Mouse (Mus musculus) midbrain, embryonic 16.5 days (tissue): ENCODE measurements around the gene Ms4a4d. TPM values are rescaled to one million over a fixed set of nuclear protein-coding genes. Genes with fewer than 3 reads are reported as not detected.
"Not testable (repeated sequence)": the region's sequence is repeated elsewhere in the genome, so short reads cannot be mapped to it uniquely, and the experiment has no call there.

ENCODE experiments used
- ATAC-seq: fragments of 200-750 bp; cut with Nextera tagmentation; 2 replicates; pipeline ENCODE4 v1.8.0; 2017; ENCODE audit warnings: moderate TSS enrichment
- H3K27ac ChIP-seq: fragments of 300-500 bp; sonication (generic); 2 replicates; pipeline ENCODE4 v1.5.1; 2014; ENCODE audit warnings: mild to moderate bottlenecking, low read length, mixed read lengths
- H3K27me3 ChIP-seq: fragments of 300-500 bp; sonication (generic); 2 replicates; pipeline ENCODE4 v1.6.1; 2014; ENCODE audit warnings: low read depth, low read length, mixed read lengths; ENCODE audit not compliant: control insufficient read depth, insufficient read depth
- H3K36me3 ChIP-seq: fragments of 300-500 bp; sonication (generic); 2 replicates; pipeline ENCODE4 v1.6.1; 2014; ENCODE audit warnings: mild to moderate bottlenecking, low read length, moderate library complexity, mixed read lengths; ENCODE audit not compliant: control insufficient read depth, insufficient read depth
- H3K4me1 ChIP-seq: fragments of 300-500 bp; sonication (generic); 2 replicates; pipeline ENCODE4 v1.6.1; 2014; ENCODE audit warnings: mild to moderate bottlenecking, low read length, mixed read lengths; ENCODE audit not compliant: control insufficient read depth, insufficient read depth
- H3K4me2 ChIP-seq: fragments of 300-500 bp; sonication (generic); 2 replicates; pipeline ENCODE4 v1.6.1; 2014; ENCODE audit warnings: mild to moderate bottlenecking, low read length, mixed read lengths
- H3K4me3 ChIP-seq: fragments of 300-500 bp; sonication (generic); 2 replicates; pipeline ENCODE4 v1.5.1; 2014; ENCODE audit warnings: low read depth, mild to moderate bottlenecking, low read length, moderate library complexity, mixed read lengths
- H3K9ac ChIP-seq: fragments of 300-500 bp; sonication (generic); 2 replicates; pipeline ENCODE4 v1.6.1; 2014; ENCODE audit warnings: low read depth, low read length, mixed read lengths
- H3K9me3 ChIP-seq: fragments of 300-500 bp; sonication (generic); replicated peaks from 2 replicates; pipeline ENCODE4 v1.6.1; 2014; ENCODE audit warnings: mild to moderate bottlenecking, low read length, mixed read lengths; ENCODE audit not compliant: control insufficient read depth, poor library complexity, severe bottlenecking
- WGBS: fragments of 180-500 bp; shearing (Covaris S2); extraction: QIAGEN DNeasy Blood & Tissue Kit; methylation state at CpG from one replicate; pipeline ENCODE4 v1.1.7; 2014; 5-methylcytosine and 5-hydroxymethylcytosine counted together
- polyA plus RNA-seq: library from polyadenylated mRNA; unstranded; fragments of >200 nt; fragmentation: Nextera tagmentation; extraction: Ambion mirVana; gene quantifications from 2 replicates; pipeline ENCODE4 v1.2.1, GENCODE M21; 2015

Ms4a4d gene
- polyA plus RNA-seq, 1 experiment from 2014 or later = not detected

- Histone ChIP-seq H3K36me3 (no peaks in the 10 kb centered on the region), H3K9ac (no peak overlapping the region), H3K4me2 (no peak overlapping the region), H3K4me3 (no peak overlapping the region), H3K27me3 (no peaks in the 10 kb centered on the region), H3K4me1 (no peaks in the 10 kb centered on the region), H3K9me3 (no peaks in the 10 kb centered on the region), H3K27ac (no peak overlapping the region)
- no peak for ATAC-seq
- WGBS = 61% methylated on average over 1 of the region's 1 CpGs
Observed at GRCm38 (mm10) chr19:11513458-11513857, 23.1 kb upstream of the Ms4a4d start.

- H3K9me3 ChIP-seq = no peaks in the 10 kb centered on the region
- no peaks in the 10 kb centered on the region for H3K36me3 ChIP-seq
- H3K4me3 ChIP-seq = no peak within 1 kb of the TSS
- no peak within 1 kb of the TSS for H3K27ac ChIP-seq
- H3K9ac ChIP-seq = no peak within 1 kb of the TSS
- no peaks in the 10 kb centered on the region for H3K27me3 ChIP-seq
- no peaks in the 10 kb centered on the region for H3K4me1 ChIP-seq
- no peak within 1 kb of the TSS for H3K4me2 ChIP-seq
- ATAC-seq = no peak
Observed at GRCm38 (mm10) chr19:11516246-11516645, 20.4 kb upstream of the Ms4a4d start, which contains the start of gene Ms4a6b. Ms4a6b (plus strand) TSS chr19:11516512.

GRCm38 (mm10) chr19:11516845-11517244 lies 19.8 kb upstream of the Ms4a4d start:
- H3K4me2 ChIP-seq = no peak overlapping the region
- no peak overlapping the region for H3K9ac ChIP-seq
- H3K27ac ChIP-seq = no peak overlapping the region
- H3K4me1 ChIP-seq = no peaks in the 10 kb centered on the region
- WGBS = 73% methylated on average over 4 of the region's 4 CpGs
- no peaks in the 10 kb centered on the region for H3K27me3 ChIP-seq
- ATAC-seq = no peak
- no peaks in the 10 kb centered on the region for H3K9me3 ChIP-seq
- H3K36me3 ChIP-seq = no peaks in the 10 kb centered on the region
- no peak overlapping the region for H3K4me3 ChIP-seq

- H3K9me3 ChIP-seq, H3K27me3 ChIP-seq, H3K4me1 ChIP-seq, H3K4me3 ChIP-seq, H3K36me3 ChIP-seq, H3K4me2 ChIP-seq, H3K9ac ChIP-seq, H3K27ac ChIP-seq, ATAC-seq: not testable (repeated sequence)
- 67% methylated on average over 1 of the region's 1 CpGs for WGBS
Observed at GRCm38 (mm10) chr19:11517373-11517772, 19.2 kb upstream of the Ms4a4d start.

- not testable (repeated sequence) for H3K4me1 ChIP-seq, ATAC-seq, H3K9ac ChIP-seq, H3K27ac ChIP-seq, H3K4me2 ChIP-seq, H3K36me3 ChIP-seq, H3K9me3 ChIP-seq, H3K4me3 ChIP-seq, H3K27me3 ChIP-seq
- WGBS = 84% methylated on average over 2 of the region's 2 CpGs
Observed at GRCm38 (mm10) chr19:11518356-11518755, 18.2 kb upstream of the Ms4a4d start.

GRCm38 (mm10) chr19:11520146-11520545 lies 16.5 kb upstream of the Ms4a4d start:
- 92% methylated on average over 3 of the region's 3 CpGs for WGBS
- no peak for ATAC-seq
- no peak overlapping the region for H3K4me3 ChIP-seq
- no peaks in the 10 kb centered on the region for H3K9me3 ChIP-seq
- H3K27ac ChIP-seq = no peak overlapping the region
- no peak overlapping the region for H3K9ac ChIP-seq
- no peaks in the 10 kb centered on the region for H3K4me1 ChIP-seq
- no peak overlapping the region for H3K4me2 ChIP-seq
- H3K36me3 ChIP-seq = no peaks in the 10 kb centered on the region
- no peaks in the 10 kb centered on the region for H3K27me3 ChIP-seq

- H3K9me3 ChIP-seq = no peaks in the 10 kb centered on the region
- no peak overlapping the region for H3K4me2 ChIP-seq
- H3K4me1 ChIP-seq = no peaks in the 10 kb centered on the region
- H3K27ac ChIP-seq = no peak overlapping the region
- no peak overlapping the region for H3K4me3 ChIP-seq
- H3K36me3 ChIP-seq = no peaks in the 10 kb centered on the region
- no peaks in the 10 kb centered on the region for H3K27me3 ChIP-seq
- no peak for ATAC-seq
- 100% methylated on average over 1 of the region's 1 CpGs for WGBS
- H3K9ac ChIP-seq = no peak overlapping the region
Observed at GRCm38 (mm10) chr19:11533421-11533820, 3.2 kb upstream of the Ms4a4d start.

- H3K9ac ChIP-seq = no peak overlapping the region
- 65% methylated on average over 2 of the region's 2 CpGs for WGBS
- H3K27ac ChIP-seq = no peak overlapping the region
- no peak overlapping the region for H3K4me3 ChIP-seq
- H3K27me3 ChIP-seq = no peaks in the 10 kb centered on the region
- H3K4me1 ChIP-seq = no peaks in the 10 kb centered on the region
- H3K4me2 ChIP-seq = no peak overlapping the region
- H3K9me3 ChIP-seq = no peaks in the 10 kb centered on the region
- no peak for ATAC-seq
- no peaks in the 10 kb centered on the region for H3K36me3 ChIP-seq
Observed at GRCm38 (mm10) chr19:11533888-11534445, 2.6 kb upstream of the Ms4a4d start.

- Histone ChIP-seq H3K4me3 (no peak overlapping the region), H3K27ac (no peak overlapping the region), H3K4me2 (no peak overlapping the region), H3K9ac (no peak overlapping the region), H3K36me3 (no peaks in the 10 kb centered on the region), H3K9me3 (no peaks in the 10 kb centered on the region), H3K27me3 (no peaks in the 10 kb centered on the region), H3K4me1 (no peaks in the 10 kb centered on the region)
- WGBS = 18% methylated on average over 2 of the region's 2 CpGs
- no peak for ATAC-seq
Observed at GRCm38 (mm10) chr19:11537336-11537735, 735 bp downstream of the Ms4a4d start.
